20 mouse cellular contexts compared by ENCODE assay signal in genomic region chr9:112253730-112254129, GRCm38 (mm10). TPM values are rescaled to one million over a fixed set of nuclear protein-coding genes. Genes with fewer than 3 reads are reported as not detected.
"Had no signal": no experiment of that assay in that cellular context is flagged by ENCODE, and none has a peak within 500 bp of the region (broad histone marks: within the 10 kb centered on the region; RNA-seq: fewer than 3 reads in every experiment).

No protein-coding gene starts in this region.

- H3K36me3 ChIP-seq: lung, embryonic 15.5 days; midbrain, embryonic 13.5 days; midbrain, embryonic 15.5 days; neural tube, embryonic 12.5 days had no signal

- H3K4me3 ChIP-seq: lung, embryonic 15.5 days; megakaryocyte, embryonic 14.5 days; midbrain, embryonic 13.5 days; midbrain, embryonic 15.5 days; neural tube, embryonic 12.5 days had no signal

- ATAC-seq: lung, postnatal 0 days; midbrain, embryonic 13.5 days; midbrain, embryonic 15.5 days had no signal

- H3K9me3 ChIP-seq: lung, embryonic 15.5 days; megakaryocyte, embryonic 14.5 days; midbrain, embryonic 13.5 days; midbrain, embryonic 15.5 days; neural tube, embryonic 12.5 days had no signal

- H3K27me3 ChIP-seq: lung, embryonic 15.5 days; megakaryocyte, embryonic 14.5 days; midbrain, embryonic 13.5 days; midbrain, embryonic 15.5 days; neural tube, embryonic 12.5 days had no signal

- H3K9ac ChIP-seq: lung, embryonic 15.5 days; midbrain, embryonic 13.5 days; midbrain, embryonic 15.5 days; neural tube, embryonic 12.5 days had no signal

- H3K27ac ChIP-seq: lung, embryonic 15.5 days; macrophage; midbrain, embryonic 13.5 days; midbrain, embryonic 15.5 days; neural tube, embryonic 12.5 days had no signal

- H3K4me2 ChIP-seq: lung, embryonic 15.5 days; midbrain, embryonic 11.5 days; midbrain, embryonic 13.5 days; midbrain, embryonic 15.5 days; neural tube, embryonic 12.5 days had no signal

- H3K4me1 ChIP-seq: lung, embryonic 15.5 days; midbrain, embryonic 13.5 days; midbrain, embryonic 15.5 days; neural tube, embryonic 12.5 days had no signal

- DNase-seq: lung, adult 2 months; lung, postnatal 14 days; lung, postnatal 36 days; retina, postnatal 1 day; right cerebral cortex, adult 18-20 months; right cerebral cortex, postnatal 25 days; right cerebral cortex, postnatal 4 days; spleen, adult 18-20 months; thymus, adult 18-20 months; thymus, postnatal 14 days; thymus, postnatal 36 days had no signal

RNA-seq across cellular contexts. Expression of gene Arpp21, which starts 18.0 kb away (rescaled TPM):
- total RNA-seq: monocyte, adult 5-6 weeks had no signal
- polyA plus RNA-seq: lung, postnatal 0 days had no signal
